Mouse (Mus musculus) forebrain, embryonic 10.5 days (tissue): ENCODE measurements around the gene Pygo1. TPM values are rescaled to one million over a fixed set of nuclear protein-coding genes. Genes with fewer than 3 reads are reported as not detected.

Experiments
- DNase-seq: peaks from one replicate; pipeline ENCODE4 v3.0.0-alpha.2; 2017; ENCODE audit warnings: low spot score; ENCODE audit errors: extremely low spot score
- H3K27ac ChIP-seq: fragments of 300-500 bp; sonication (generic); 2 replicates; pipeline ENCODE4 v1.5.1; 2016; ENCODE audit warnings: mild to moderate bottlenecking
- H3K27me3 ChIP-seq: fragments of 300-500 bp; sonication (generic); 2 replicates; pipeline ENCODE4 v1.6.1; 2016; ENCODE audit warnings: mild to moderate bottlenecking; ENCODE audit not compliant: poor library complexity, severe bottlenecking
- H3K36me3 ChIP-seq: fragments of 300-500 bp; sonication (generic); replicated peaks from 2 replicates; pipeline ENCODE4 v1.6.1; 2016; ENCODE audit warnings: mild to moderate bottlenecking, moderate library complexity
- H3K4me1 ChIP-seq: fragments of 300-500 bp; sonication (generic); 2 replicates; pipeline ENCODE4 v1.6.1; 2016
- H3K4me3 ChIP-seq: fragments of 300-500 bp; sonication (generic); 2 replicates; pipeline ENCODE4 v1.5.1; 2016; ENCODE audit warnings: mild to moderate bottlenecking, moderate library complexity
- H3K9me3 ChIP-seq: fragments of 300-500 bp; sonication (generic); 2 replicates; pipeline ENCODE4 v1.6.1; 2016; ENCODE audit warnings: mild to moderate bottlenecking, moderate library complexity
- WGBS: fragments of 180-500 bp; shearing (Covaris S2); methylation state at CpG from one replicate; pipeline ENCODE4 v1.1.7; 2016; 5-methylcytosine and 5-hydroxymethylcytosine counted together
- polyA plus RNA-seq: library from polyadenylated mRNA; unstranded; fragments of >200 nt; fragmentation: Nextera tagmentation; extraction: Ambion mirVana; gene quantifications from 2 replicates; pipeline ENCODE4 v1.2.1, GENCODE M21; 2016

The Pygo1 gene
- polyA plus RNA-seq, 1 experiment from 2014 or later, result 5.2 TPM

GRCm38 (mm10) chr9:72944286-72944685 is 18.8 kb downstream of the Pygo1 start:
- Histone ChIP-seq H3K27ac (no peak overlapping the region), H3K36me3 (peaks cover 55% of the 10 kb centered on the region), H3K27me3 (no peaks in the 10 kb centered on the region), H3K4me1 (no peaks in the 10 kb centered on the region), H3K4me3 (no peak overlapping the region), H3K9me3 (peaks cover 9% of the 10 kb centered on the region)
- 92% methylated on average over 13 of the region's 13 CpGs for WGBS
- DNase-seq, result no peak

- H3K4me1 ChIP-seq, result no peaks in the 10 kb centered on the region
- peaks cover 9% of the 10 kb centered on the region for H3K9me3 ChIP-seq
- H3K27ac ChIP-seq, result no peak overlapping the region
- DNase-seq, result no peak
- no peaks in the 10 kb centered on the region for H3K27me3 ChIP-seq
- H3K4me3 ChIP-seq, result no peak overlapping the region
- 90% methylated on average over 1 of the region's 1 CpGs for WGBS
- peaks cover 52% of the 10 kb centered on the region for H3K36me3 ChIP-seq
Observed at GRCm38 (mm10) chr9:72947010-72947409, 21.6 kb downstream of the Pygo1 start.

GRCm38 (mm10) chr9:72949572-72949971 is 24.1 kb downstream of the Pygo1 start:
- H3K4me1 ChIP-seq, result no peaks in the 10 kb centered on the region
- H3K36me3 ChIP-seq, result peaks cover 32% of the 10 kb centered on the region
- no peak for DNase-seq
- no peak overlapping the region for H3K4me3 ChIP-seq
- H3K9me3 ChIP-seq, result peaks cover 9% of the 10 kb centered on the region
- no peak overlapping the region for H3K27ac ChIP-seq
- H3K27me3 ChIP-seq, result no peaks in the 10 kb centered on the region
- 79% methylated on average over 7 of the region's 7 CpGs for WGBS

- Histone ChIP-seq H3K4me3 (no peak overlapping the region), H3K9me3 (no peaks in the 10 kb centered on the region), H3K36me3 (no peaks in the 10 kb centered on the region), H3K4me1 (peaks cover 15% of the 10 kb centered on the region), H3K27me3 (no peaks in the 10 kb centered on the region), H3K27ac (no peak overlapping the region)
- DNase-seq, result peak; percentile 25
- 62% methylated on average over 2 of the region's 2 CpGs for WGBS
Observed at GRCm38 (mm10) chr9:72954746-72955145, 29.3 kb downstream of the Pygo1 start.

GRCm38 (mm10) chr9:72955546-72955945 is 30.1 kb downstream of the Pygo1 start:
- H3K4me1 ChIP-seq, result peaks cover 15% of the 10 kb centered on the region
- 18% methylated on average over 1 of the region's 1 CpGs for WGBS
- no peaks in the 10 kb centered on the region for H3K27me3 ChIP-seq
- no peaks in the 10 kb centered on the region for H3K9me3 ChIP-seq
- no peak overlapping the region for H3K4me3 ChIP-seq
- DNase-seq, result peak; percentile 53
- H3K36me3 ChIP-seq, result no peaks in the 10 kb centered on the region
- no peak overlapping the region for H3K27ac ChIP-seq

GRCm38 (mm10) chr9:72958521-72959450 is 33.3 kb downstream of the Pygo1 start, which contains the start of the genes Dyx1c1 and Gm44503:
Gene Dyx1c1 (plus strand): TSS chr9:72958785.
Gene Gm44503 (plus strand): TSS chr9:72958852.
- H3K36me3 ChIP-seq, result no peaks in the 10 kb centered on the region
- H3K27me3 ChIP-seq, result no peaks in the 10 kb centered on the region
- WGBS, result 2% methylated on average over 43 of the region's 43 CpGs
- peak within 1 kb of the TSS; percentile 78 for H3K27ac ChIP-seq
- no peaks in the 10 kb centered on the region for H3K9me3 ChIP-seq
- peak; percentile 88 for DNase-seq
- peak within 1 kb of the TSS; percentile 78 for H3K4me3 ChIP-seq
- peaks cover 15% of the 10 kb centered on the region for H3K4me1 ChIP-seq

GRCm38 (mm10) chr9:72961346-72961745 is 35.9 kb downstream of the Pygo1 start:
- Histone ChIP-seq H3K27ac (no peak overlapping the region), H3K4me3 (no peak overlapping the region), H3K27me3 (no peaks in the 10 kb centered on the region), H3K9me3 (no peaks in the 10 kb centered on the region), H3K36me3 (no peaks in the 10 kb centered on the region), H3K4me1 (peaks cover 15% of the 10 kb centered on the region)
- DNase-seq, result no peak
- WGBS, result 73% methylated on average over 8 of the region's 8 CpGs

- Histone ChIP-seq H3K4me1 (peaks cover 15% of the 10 kb centered on the region), H3K4me3 (no peak overlapping the region), H3K27me3 (no peaks in the 10 kb centered on the region), H3K9me3 (no peaks in the 10 kb centered on the region), H3K27ac (no peak overlapping the region), H3K36me3 (no peaks in the 10 kb centered on the region)
- 80% methylated on average over 15 of the region's 15 CpGs for WGBS
- no peak for DNase-seq
Observed at GRCm38 (mm10) chr9:72961959-72962358, 36.5 kb downstream of the Pygo1 start.

- H3K36me3 ChIP-seq, result no peaks in the 10 kb centered on the region
- no peaks in the 10 kb centered on the region for H3K27me3 ChIP-seq
- 39% methylated on average over 11 of the region's 11 CpGs for WGBS
- no peak overlapping the region for H3K27ac ChIP-seq
- no peaks in the 10 kb centered on the region for H3K9me3 ChIP-seq
- 0 out of 2 replicates have a peak, but pooled peaks cover 3% of the 10 kb centered on the region for H3K4me1 ChIP-seq
- H3K4me3 ChIP-seq, result no peak overlapping the region
- DNase-seq, result no peak
Observed at GRCm38 (mm10) chr9:72968349-72969061, 43.1 kb downstream of the Pygo1 start.

- no peak for DNase-seq
- H3K4me3 ChIP-seq, result no peak overlapping the region
- 72% methylated on average over 7 of the region's 7 CpGs for WGBS
- no peaks in the 10 kb centered on the region for H3K36me3 ChIP-seq
- H3K4me1 ChIP-seq, result 0 out of 2 replicates have a peak, but pooled peaks cover 3% of the 10 kb centered on the region
- H3K27me3 ChIP-seq, result no peaks in the 10 kb centered on the region
- H3K9me3 ChIP-seq, result no peaks in the 10 kb centered on the region
- no peak overlapping the region for H3K27ac ChIP-seq
Observed at GRCm38 (mm10) chr9:72969874-72970273, 44.4 kb downstream of the Pygo1 start.

GRCm38 (mm10) chr9:72972435-72972834 is 47.0 kb downstream of the Pygo1 start:
- H3K9me3 ChIP-seq, result no peaks in the 10 kb centered on the region
- no peak overlapping the region for H3K4me3 ChIP-seq
- H3K27me3 ChIP-seq, result no peaks in the 10 kb centered on the region
- 89% methylated on average over 5 of the region's 5 CpGs for WGBS
- no peak overlapping the region for H3K27ac ChIP-seq
- DNase-seq, result no peak
- 0 out of 2 replicates have a peak, but pooled peaks cover 3% of the 10 kb centered on the region for H3K4me1 ChIP-seq
- no peaks in the 10 kb centered on the region for H3K36me3 ChIP-seq

GRCm38 (mm10) chr9:72972984-72973383 is 47.5 kb downstream of the Pygo1 start:
- Histone ChIP-seq H3K4me1 (0 out of 2 replicates have a peak, but pooled peaks cover 3% of the 10 kb centered on the region), H3K36me3 (no peaks in the 10 kb centered on the region), H3K27me3 (no peaks in the 10 kb centered on the region), H3K27ac (no peak overlapping the region), H3K4me3 (no peak overlapping the region), H3K9me3 (no peaks in the 10 kb centered on the region)
- DNase-seq, result no peak

- 93% methylated on average over 5 of the region's 5 CpGs for WGBS
- no peak for DNase-seq
- H3K27me3 ChIP-seq, result no peaks in the 10 kb centered on the region
- H3K4me1 ChIP-seq, result no peaks in the 10 kb centered on the region
- no peaks in the 10 kb centered on the region for H3K36me3 ChIP-seq
- no peaks in the 10 kb centered on the region for H3K9me3 ChIP-seq
- H3K27ac ChIP-seq, result no peak overlapping the region
- no peak overlapping the region for H3K4me3 ChIP-seq
Observed at GRCm38 (mm10) chr9:72974734-72975133, 49.3 kb downstream of the Pygo1 start.
